Mouse (Mus musculus) cerebellum, adult 11-12 months (tissue): ENCODE measurements around the gene Pou3f3.

Experiments
- DNase-seq: peaks from one replicate; pipeline ENCODE4 v3.0.0; 2022

Pou3f3 gene

DNA sequence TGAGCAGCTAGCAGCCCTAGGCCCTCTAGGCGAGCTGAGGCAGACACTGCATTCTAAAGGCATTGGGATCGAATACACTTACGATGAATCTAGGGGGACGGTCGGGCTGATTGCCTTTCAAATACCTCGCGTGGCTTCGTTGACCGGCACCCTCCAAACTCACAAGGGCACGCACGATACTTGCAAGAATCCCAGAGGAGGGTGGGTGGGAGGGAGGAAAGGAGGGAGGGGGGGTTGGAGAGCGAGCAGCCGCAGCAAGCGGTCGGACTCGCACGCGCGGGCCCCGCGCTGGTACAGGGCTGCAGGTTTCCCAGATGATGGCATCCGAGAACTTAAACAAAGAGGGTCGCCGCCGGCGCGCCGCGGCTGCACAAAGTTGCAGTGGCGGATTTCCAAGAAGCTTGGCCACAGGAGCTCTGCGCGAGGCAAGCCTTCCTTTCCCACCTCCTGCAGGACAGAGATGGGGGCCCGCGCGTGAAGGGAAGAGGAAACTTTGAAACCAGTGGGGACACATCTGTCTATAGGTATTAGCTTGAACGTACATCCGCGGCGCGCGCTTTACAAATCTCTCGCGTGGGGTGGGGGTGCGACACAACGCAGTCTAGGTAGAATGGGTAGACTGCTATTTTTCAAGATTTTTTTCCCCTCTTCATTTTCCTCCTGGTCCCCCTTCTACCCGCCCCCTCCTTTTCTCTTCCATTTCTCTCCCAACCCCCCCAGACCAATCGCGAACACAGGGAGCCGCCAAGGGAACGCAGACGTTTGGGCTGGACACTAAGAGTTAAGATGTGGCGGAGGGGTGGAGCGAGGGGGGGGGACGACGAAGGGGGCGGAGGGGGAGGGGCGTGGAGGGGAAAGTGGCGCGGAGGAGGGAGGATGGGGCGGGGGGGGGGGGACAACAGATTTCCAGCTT, 647 bp upstream of the Pou3f3 start:
- no peak for DNase-seq

DNA sequence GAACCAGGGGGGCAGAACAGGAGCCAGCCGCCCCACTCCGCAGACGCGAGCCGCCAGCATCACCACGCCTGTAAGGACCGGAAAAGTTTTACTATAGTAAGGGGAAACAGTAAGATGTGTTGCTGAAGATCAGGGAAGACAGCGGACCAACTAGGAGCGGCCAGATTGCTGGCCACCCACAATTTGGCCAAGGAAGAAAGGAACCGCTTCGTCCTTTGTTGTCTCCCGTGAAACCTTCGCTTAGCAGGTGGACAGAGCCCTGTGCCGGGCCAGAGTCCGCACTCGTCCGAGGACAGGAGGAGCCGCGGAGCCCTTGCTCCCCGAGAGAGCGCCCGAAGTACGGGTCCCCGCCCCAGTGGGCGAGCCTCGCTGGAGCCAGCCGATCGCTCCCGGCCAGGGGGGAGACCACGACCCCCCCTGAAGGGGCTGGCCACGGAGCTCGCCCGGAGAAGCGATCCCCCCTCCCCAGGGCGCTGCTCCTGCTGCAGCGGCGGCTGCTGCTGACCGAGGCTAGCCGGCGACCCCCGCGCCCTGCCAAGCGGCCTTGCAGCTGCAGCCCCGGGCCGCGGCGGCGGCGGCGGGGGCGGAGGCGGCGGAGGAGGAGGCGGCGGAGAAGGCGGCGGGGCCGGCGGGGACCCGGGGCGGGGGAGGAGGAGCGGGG, 933 bp downstream of the Pou3f3 start:
- no peak for DNase-seq

DNA sequence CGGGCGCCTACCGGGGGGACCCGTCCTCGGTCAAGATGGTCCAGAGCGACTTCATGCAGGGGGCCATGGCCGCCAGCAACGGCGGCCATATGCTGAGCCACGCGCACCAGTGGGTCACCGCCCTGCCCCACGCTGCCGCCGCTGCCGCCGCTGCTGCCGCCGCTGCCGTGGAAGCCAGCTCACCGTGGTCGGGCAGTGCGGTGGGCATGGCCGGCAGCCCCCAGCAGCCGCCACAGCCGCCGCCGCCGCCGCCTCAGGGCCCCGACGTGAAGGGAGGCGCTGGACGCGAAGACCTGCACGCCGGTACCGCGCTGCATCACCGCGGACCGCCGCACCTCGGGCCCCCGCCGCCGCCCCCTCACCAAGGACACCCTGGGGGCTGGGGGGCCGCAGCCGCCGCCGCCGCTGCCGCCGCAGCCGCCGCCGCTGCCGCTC, 1.8 kb downstream of the Pou3f3 start:
- no peak for DNase-seq

DNA sequence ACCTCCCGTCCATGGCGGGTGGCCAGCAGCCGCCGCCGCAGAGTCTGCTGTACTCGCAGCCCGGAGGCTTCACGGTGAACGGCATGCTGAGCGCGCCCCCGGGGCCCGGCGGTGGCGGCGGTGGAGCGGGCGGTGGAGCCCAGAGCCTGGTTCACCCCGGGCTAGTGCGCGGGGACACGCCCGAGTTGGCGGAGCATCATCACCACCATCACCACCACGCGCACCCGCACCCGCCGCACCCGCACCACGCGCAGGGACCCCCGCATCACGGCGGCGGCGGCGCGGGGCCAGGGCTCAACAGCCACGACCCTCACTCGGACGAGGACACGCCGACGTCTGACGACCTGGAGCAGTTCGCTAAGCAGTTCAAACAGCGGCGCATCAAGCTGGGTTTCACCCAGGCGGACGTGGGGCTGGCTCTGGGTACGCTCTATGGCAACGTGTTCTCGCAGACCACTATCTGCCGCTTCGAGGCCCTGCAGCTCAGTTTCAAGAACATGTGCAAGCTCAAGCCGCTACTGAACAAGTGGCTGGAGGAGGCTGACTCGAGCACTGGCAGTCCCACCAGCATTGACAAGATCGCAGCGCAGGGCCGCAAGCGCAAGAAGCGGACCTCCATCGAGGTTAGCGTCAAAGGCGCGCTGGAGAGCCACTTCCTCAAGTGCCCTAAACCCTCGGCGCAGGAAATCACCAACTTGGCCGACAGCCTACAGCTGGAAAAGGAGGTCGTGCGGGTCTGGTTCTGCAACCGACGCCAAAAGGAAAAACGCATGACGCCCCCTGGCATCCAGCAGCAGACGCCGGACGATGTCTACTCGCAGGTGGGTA, 2.4 kb downstream of the Pou3f3 start:
- DNase-seq: no peak

DNA sequence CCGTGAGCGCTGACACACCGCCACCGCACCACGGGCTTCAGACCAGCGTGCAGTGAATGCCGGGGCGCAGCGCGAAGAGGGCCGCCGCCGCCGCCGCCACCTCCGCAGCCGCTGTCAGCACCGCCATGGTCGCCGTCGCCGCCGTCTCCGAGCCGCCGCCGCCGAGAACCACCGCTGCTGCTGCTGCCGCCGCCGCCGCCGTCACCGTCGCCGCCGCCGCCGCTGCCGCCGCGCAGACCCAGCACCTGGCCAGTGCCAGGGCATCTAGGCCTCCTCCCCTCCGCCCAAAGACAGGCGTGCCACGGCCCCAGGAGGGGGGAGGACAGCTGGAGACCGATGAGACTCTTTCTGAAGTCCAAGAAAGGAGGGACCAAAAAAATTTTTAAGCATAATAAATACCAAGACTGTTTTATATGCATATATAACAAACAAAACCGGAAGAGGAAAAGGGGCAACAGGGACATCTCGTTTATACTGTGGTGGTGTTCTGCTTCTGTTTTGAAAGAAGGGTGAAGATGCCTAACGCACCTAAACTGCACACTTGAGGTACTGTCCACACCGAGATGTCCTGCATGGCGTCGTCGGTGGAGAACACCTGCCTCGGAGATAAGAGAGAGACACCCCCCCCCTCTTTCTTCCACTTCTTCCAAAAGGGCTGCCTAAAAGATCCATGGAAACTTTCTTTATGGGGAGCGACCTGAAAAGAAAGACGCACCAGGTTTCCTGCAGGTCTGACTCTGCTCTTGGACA, 3.2 kb downstream of the Pou3f3 start:
- no peak for DNase-seq

DNA sequence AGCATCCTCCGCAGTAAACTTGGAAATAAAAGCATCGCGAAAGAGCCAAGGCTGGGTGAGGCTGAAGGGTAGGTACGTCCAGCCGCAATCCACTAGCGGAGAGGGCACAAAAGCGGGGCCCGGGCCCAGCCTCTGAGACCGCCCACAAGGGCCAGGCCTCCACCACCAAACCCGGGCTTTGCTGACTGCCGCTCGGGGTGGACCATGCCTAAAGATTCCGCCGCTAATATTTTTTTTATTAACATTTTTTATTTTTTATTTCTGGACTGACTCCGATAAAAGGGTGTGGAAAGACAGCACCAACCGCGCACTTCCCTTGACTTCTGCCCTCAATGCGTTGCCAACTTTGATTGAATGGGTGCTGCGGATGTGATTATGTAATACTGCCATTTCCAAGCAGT, 3.9 kb downstream of the Pou3f3 start:
- no peak for DNase-seq

DNA sequence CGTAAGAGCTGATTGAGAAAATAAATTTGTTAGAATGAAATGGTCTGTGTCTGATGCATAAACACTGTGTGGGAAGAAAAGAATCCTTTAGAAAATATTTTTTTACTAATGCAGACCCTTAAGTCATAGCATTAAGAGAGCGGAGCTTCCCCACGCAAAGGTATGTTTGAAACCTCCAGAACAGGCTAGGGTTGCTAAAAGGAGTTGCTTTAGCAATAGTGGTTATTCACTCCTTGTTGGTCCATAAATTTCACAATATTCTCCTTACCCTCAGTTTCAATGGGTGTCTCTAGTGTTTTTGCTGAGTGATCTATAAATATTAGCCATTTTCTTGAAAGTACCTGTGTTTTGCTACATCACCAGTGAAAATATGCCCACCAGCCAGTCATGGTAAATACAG, 4.6 kb downstream of the Pou3f3 start:
- no peak for DNase-seq

DNA sequence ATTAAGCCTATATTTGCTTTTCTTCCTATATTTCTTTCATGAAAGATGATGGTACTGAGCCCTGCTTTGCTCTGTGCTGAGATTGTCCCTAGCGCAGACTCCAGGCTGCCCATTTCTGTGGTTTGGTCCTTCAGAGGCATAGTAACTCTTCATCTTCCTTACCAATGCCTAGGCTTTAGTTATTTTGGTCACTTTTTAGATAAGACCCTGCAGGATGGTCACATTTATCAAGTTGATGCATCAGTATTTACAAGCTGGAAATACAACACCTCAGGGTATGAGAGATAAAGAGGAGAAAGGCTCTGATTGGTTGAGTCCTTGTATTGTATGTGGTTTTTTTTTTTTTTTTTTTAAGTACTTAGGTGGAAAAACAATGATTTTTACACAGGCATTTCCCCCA, 5.2 kb downstream of the Pou3f3 start:
- no peak for DNase-seq

DNA sequence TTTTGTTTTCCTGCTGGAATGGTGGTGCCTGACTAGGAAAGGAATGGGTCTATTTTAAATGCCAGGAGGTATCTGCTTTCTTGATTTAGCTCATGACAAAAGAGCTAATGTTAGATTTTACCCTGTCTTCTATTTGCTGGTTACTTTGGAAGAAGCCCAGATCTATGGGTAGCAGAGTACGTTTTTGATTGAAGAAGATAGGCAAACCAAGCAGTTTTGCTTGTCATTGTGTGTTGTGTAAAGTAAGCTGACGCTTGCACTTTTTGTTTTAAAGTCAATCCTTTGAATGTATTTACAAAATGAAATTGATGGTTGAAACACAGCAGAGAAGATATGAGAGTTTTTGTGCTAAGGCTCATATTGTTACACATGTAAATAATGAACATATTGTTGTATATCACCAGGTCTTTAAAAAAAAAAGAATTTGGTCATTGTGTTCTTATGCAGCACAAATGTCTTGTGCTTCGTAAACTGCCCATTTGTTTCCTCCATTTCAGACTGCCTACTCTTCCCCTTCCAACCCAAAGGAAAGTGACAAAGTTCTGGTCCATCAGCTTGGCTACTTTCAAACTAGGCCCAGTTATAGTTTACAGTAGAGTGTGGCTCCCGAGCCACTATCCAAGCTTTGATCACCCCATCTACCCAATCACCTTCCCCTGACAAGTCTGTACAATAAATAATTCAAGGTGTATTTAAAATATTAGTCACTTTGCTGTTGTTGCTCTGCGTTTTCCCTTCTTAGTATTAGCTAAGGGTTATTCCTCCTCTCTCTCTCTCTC, 6.5 kb downstream of the Pou3f3 start:
- no peak for DNase-seq

DNA sequence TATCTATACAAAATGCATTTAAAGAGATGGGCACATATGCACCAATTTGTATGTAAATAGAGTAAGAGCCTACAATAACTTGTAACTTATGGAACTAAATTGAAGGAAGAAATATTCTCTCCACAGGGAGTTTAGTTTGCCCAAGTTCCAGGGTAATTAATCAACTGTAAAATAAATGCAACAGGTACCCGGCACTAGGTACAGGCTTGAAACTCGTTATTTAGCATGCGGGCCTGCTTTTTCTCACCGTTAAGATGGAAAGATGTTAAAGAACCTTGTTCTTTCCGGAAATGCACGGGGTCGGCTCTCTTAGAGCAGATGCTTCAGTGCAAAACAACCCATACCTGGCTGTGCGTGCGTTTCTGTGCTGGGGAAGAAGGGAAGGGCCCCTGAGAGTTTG, 7.4 kb downstream of the Pou3f3 start:
- no peak for DNase-seq

DNA sequence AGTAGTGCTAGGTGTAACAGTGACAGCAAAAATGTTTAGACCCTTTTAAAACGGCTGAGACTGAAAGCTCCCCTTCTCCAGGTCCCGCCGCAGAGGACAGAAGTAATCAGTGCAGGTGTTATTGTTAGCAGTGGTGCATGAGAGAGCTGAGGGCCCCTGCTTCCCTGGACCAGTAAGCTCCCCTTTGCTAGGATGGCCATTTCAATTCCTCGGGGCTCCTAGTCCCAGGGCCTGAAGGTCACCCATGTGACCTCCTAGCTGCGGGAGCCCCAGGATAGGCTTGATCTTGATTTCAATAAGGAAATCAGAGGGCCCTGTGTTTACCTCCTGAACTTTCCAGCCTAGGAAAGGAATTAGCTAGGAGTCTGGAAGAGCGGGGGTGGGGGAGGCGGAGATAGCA, 7.9 kb downstream of the Pou3f3 start:
- DNase-seq: no peak

DNA sequence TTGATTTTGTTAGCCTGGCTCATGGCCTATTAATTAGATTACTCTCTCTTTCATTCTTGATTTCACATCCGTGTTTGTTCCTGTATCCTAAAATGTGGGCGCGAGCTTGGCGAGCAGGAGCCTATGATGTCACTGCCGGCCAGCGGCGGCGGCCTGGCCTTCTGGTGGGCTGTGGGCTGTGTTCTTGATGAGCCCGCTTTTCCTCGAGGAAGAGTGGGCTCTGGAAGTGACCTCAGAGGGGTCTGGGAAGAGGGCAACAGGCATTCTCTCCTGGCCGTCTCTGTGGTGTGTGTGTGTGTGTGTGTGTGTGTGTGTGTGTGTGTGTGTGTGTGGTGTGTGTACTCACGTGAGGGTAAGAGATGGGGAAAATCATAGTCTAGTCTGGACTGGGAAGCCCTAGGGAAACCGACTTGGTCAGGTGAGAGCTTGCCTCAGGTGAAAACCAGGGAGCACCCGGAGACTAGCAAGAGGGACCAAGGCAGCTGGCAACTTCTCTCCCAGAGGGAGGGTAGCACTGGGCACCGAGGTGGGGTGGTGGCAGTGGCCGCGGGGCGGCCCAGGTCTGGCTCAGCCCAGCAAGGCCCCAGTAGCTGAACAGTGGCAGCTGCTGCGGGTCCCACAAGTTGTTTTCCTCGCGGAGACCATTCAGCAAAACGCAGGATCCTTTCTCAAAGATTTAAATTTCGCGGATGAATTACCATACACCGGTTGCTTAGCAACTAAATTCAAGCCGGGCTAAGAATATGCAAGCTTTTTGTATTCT, 8.5 kb downstream of the Pou3f3 start:
- no peak for DNase-seq

DNA sequence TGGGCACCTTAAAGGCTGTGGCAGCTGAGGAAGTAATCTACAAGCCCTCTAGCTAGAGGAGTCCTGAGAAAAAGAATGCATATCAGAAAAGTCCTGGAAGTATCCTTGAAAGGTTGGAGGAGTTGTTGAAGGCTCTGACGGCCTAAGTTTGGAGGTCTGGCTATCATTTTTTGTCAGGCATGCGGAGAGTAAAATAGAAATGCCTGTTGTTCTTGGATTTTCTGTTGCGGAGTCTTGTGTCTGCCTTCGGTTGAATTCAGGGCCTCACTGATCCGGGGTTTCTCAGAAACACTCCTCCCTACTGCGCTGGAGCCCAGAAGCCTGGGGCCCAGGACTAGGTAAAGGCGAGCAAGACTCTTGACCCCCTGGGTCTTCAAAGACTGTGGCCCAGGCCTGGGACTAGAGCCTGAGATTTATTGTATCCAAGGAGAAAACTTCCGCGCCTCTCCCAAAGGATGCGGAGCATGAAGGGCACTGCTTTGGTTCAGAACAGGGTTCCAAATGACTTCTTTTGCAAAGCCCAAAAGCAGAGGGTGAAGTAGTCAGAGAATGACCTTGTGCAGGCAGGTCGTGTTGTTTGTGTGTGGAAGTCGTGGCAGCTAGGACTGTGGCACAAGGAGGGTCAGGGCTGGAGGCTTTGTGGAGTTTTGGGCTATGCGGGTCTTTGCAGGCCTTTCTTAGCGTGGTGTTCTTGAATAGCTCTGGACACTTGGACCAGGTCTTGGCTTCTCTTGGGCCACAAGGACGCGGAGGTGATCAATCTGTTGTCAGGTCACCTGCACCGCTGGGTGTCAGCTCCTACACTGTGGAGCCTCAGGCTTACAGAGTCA, 9.6 kb downstream of the Pou3f3 start:
- no peak for DNase-seq

DNA sequence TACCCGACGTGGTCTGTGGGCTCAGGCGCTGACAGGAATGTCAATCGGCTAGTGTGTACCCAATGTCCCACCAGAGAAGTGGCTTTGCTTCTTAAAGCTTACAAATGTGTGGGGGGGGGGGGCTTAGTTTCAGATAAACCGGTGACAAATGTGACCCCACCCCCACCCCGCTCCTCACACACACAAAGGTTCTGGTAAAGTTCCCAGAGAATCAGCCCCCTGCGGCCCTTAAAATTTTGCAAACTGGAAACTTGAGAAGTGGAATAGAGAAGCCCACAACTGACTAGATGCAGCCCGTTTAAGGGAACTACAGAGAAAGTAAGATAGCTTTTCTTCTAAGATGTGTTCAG, 10.2 kb downstream of the Pou3f3 start:
- DNase-seq: no peak

DNA sequence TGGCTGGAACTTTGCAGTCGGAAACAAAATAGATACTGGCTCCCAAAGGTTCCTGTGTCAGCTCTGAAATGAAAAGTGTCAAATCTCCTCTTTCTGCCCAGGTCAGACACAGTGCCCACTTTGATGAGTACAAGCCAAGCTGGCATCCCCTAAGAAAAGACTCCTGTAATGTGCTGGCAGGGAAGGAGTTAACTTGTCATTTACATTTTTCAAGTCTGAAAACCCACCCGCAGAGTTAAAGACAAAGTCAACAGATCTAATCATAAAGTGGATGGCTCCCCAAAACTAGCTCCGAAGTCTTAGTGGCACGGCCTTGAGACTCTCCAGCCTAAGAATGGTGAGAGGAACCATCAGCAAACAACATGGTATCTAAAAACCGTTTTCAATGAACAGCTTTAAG, 11.6 kb downstream of the Pou3f3 start:
- no peak for DNase-seq

DNA sequence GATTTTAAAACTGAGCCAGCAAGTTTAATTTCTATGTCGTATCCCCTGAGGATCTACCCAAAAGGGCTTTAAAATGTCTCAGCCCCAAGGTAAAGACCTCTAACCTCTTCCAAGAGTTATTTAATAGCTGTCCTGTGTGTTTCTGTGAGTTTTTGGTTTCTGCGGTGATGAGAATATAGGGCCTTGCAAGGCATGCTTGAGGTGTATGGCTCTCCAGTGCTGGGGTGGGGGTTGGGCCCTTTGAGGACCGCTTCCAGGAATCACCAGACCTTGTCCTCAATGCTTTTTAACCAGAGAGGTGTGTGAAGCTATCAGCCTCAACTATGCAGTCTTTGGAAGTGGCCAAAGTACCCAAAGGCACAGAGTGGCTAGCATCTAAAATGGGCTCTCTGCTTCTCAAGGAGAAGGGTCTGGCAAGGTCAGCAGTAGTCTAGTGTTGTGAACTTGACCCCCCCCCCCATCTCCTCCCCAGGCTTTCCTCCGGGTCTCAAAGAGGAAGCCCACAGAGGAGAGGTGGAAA, 12.1 kb downstream of the Pou3f3 start:
- DNase-seq: no peak

DNA sequence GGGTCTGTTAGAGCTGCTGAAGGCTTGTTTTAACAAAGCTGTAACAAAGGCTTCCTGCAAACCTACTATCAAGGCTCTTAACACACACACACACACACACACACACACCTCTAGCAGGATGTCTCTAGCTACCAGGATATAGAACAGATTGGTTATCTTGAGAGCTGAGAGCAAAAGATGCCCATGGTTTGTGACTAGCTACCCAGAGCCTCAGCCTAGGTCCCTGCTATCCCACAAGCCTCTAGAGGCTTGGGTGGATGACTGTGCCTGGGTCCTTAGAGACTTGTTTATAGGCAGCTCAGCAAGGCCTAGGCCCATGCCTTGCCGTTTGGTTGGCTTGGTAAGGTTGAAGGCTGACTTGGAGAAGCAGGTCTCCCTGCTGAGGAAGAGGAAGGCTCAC, 13.5 kb downstream of the Pou3f3 start:
- no peak for DNase-seq

DNA sequence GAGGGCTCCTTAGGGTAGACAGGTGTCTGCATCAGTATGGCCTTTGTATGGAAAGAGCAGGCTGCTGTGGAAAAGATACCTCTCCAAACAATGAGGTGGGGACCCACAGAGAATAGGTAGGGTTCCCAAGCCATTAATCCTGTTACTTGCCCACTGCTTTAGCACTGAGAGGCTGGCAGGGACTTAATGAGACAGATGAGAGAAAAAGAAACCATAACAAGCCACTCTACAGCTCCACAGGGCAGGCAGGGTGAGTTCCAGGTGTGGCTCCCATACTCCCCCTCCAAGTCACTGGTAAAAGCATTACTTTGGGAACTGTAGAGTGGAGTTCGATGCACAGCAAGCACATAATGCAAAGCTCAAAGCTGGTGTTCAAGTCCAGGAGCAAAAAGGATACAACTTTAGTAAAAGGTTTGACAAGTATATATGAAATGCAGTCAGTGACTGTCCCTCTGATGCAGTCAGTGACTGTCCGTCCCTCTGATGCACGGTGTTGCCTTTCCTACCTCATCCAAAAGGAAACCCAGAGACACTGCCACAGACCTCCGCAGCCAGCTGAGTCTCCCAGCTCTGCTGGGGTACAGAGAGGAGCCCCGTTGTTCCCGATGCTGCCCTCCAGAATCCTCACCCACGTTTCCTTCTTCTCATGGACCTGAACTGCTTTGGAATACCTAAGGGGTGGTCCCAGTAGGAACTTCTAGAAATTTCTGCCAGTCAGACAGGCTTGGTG, 14.0 kb downstream of the Pou3f3 start:
- DNase-seq: no peak

DNA sequence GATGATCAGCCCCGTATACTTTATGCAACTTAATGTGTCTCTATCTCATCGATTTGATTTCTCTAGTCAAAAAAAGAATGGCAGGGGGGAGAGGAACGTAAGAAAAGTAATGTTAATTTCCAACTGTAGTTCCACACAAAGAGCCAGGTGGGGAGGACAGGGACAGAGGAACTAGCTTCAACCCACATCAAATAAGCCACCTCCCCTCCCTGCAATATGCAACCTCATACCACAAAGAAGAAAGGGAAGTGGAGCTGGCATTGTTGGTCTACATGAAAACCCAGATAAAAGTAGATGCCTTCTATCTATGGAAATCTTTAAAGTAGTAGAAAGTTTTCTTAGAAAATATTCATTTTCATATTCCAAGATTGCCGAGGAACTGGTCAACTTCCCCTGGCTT, 14.7 kb downstream of the Pou3f3 start:
- DNase-seq: no peak
